Mouse (Mus musculus) hindbrain, embryonic 15.5 days (tissue): ENCODE data around the gene Mfap3l. TPM values are rescaled to one million over a fixed set of nuclear protein-coding genes. Genes with fewer than 3 reads are reported as not detected.
"Not testable (repeated sequence)": the region's sequence is repeated elsewhere in the genome, so short reads cannot be mapped to it uniquely, and the experiment has no call there.

Experiments used
- ATAC-seq: fragments of 200-750 bp; cut with Nextera tagmentation; 2 replicates; pipeline ENCODE4 v1.8.0; 2017; ENCODE audit warnings: low read depth, moderate number of reproducible peaks, moderate TSS enrichment; ENCODE audit not compliant: low FRiP score
- H3K27ac ChIP-seq: fragments of 300-500 bp; sonication (generic); replicated peaks from 2 replicates; pipeline ENCODE4 v1.5.1; 2015; ENCODE audit warnings: mild to moderate bottlenecking, inconsistent platforms
- H3K27me3 ChIP-seq: fragments of 300-500 bp; sonication (generic); 2 replicates; pipeline ENCODE4 v1.6.1; 2015; ENCODE audit warnings: control low read depth, inconsistent platforms
- H3K36me3 ChIP-seq: fragments of 300-500 bp; sonication (generic); 2 replicates; pipeline ENCODE4 v1.6.1; 2015; ENCODE audit warnings: control low read depth, inconsistent platforms
- H3K4me1 ChIP-seq: fragments of 300-500 bp; sonication (generic); replicated peaks from 2 replicates; pipeline ENCODE4 v1.6.1; 2015; ENCODE audit warnings: control low read depth, inconsistent platforms
- H3K4me2 ChIP-seq: fragments of 300-500 bp; sonication (generic); 2 replicates; pipeline ENCODE4 v1.6.1; 2015; ENCODE audit warnings: moderate library complexity, mild to moderate bottlenecking, inconsistent platforms
- H3K4me3 ChIP-seq: fragments of 300-500 bp; sonication (generic); 2 replicates; pipeline ENCODE4 v1.5.1; 2015; ENCODE audit warnings: mild to moderate bottlenecking, inconsistent platforms
- H3K9ac ChIP-seq: fragments of 300-500 bp; sonication (generic); 2 replicates; pipeline ENCODE4 v1.6.1; 2015; ENCODE audit warnings: inconsistent platforms
- H3K9me3 ChIP-seq: fragments of 300-500 bp; sonication (generic); 2 replicates; pipeline ENCODE4 v1.6.1; 2016; ENCODE audit warnings: control low read depth, inconsistent platforms
- WGBS: fragments of 180-500 bp; shearing (Covaris S2); methylation state at CpG from one replicate; pipeline ENCODE4 v1.1.7; 2015; 5-methylcytosine and 5-hydroxymethylcytosine counted together
- polyA plus RNA-seq: library from polyadenylated mRNA; unstranded; fragments of >200 nt; fragmentation: Nextera tagmentation; extraction: Ambion mirVana; gene quantifications from 2 replicates; pipeline ENCODE4 v1.2.1, GENCODE M21; 2015

Gene Mfap3l
- 4.3 and 5.4 TPM in 2 replicates for polyA plus RNA-seq

DNA sequence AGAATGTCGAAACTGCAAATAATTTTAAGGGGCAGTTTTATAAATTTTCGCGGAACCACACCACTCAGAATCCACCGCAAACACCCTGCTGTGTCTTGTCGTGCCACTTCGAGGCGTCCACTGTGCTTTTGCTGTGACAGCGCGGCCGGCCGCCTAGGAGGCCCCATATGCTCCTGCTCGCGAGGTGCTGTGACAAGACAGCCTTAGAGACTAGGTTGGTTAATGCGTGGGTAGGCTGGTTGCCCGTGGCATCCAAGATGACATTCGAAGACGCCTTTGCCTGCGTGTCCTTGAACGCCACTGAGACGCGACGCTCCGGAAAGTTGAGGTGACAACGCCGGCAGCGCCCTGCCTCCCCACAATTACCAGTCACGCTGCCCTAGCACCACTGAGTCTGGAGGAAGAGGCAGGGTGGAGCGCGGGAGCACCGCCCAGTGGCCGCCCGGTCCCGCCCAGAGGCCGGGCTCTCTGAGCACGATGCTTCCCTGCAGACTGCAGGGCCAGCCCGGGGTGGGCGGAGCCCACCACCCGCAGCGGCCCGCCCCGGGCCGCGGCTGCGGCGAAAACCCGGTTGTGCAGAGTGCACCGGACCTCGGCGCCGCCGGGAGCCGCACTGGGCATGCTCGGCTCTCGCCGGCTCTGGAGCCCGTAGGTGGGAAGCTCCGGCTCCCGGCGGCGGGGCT lies at the start of gene Mfap3l:
Mfap3l (plus strand) TSS at position 578 of the 683 bp plus-strand sequence.
- H3K4me3 ChIP-seq, result peak within 1 kb of the TSS; percentile 87
- no peaks in the 10 kb centered on the region for H3K9me3 ChIP-seq
- H3K9ac ChIP-seq, result peak within 1 kb of the TSS; percentile 75
- peaks cover 5% of the 10 kb centered on the region; the same call in 1 of the 2 replicates for H3K27me3 ChIP-seq
- peak within 1 kb of the TSS; percentile 75 for H3K27ac ChIP-seq
- peaks cover 18% of the 10 kb centered on the region for H3K4me1 ChIP-seq
- ATAC-seq, result peak; percentile 99
- no peaks in the 10 kb centered on the region for H3K36me3 ChIP-seq
- under 1% methylated on average over 60 of the region's 60 CpGs for WGBS
- peak within 1 kb of the TSS; percentile 99 for H3K4me2 ChIP-seq

DNA sequence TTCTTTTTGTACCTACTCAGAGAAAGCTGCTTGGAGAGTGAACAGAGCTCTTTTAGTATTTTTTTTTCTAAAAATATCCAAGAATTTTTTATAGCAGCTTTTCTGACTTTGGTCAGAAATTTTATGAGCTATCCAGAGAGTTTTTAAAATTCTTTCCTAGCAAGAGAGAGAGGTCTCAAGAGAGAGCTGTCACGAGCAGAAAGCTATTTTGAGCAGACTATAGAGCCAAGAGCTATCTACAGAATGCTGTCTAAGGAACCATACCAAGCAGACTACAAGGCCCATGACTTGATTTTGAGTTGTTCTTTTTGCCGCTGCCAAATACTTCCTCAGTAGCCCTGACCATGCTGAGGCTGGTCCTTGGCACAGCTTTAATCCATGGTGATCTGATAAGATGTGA lies 49.3 kb upstream of the Mfap3l start:
- no peaks in the 10 kb centered on the region for H3K9me3 ChIP-seq
- H3K4me1 ChIP-seq, result no peaks in the 10 kb centered on the region
- no peak overlapping the region for H3K27ac ChIP-seq
- no peak for ATAC-seq
- no peak overlapping the region for H3K4me2 ChIP-seq
- no peak overlapping the region for H3K9ac ChIP-seq
- H3K36me3 ChIP-seq, result no peaks in the 10 kb centered on the region
- 81% methylated on average over 2 of the region's 2 CpGs for WGBS
- H3K4me3 ChIP-seq, result no peak overlapping the region
- no peaks in the 10 kb centered on the region for H3K27me3 ChIP-seq

DNA sequence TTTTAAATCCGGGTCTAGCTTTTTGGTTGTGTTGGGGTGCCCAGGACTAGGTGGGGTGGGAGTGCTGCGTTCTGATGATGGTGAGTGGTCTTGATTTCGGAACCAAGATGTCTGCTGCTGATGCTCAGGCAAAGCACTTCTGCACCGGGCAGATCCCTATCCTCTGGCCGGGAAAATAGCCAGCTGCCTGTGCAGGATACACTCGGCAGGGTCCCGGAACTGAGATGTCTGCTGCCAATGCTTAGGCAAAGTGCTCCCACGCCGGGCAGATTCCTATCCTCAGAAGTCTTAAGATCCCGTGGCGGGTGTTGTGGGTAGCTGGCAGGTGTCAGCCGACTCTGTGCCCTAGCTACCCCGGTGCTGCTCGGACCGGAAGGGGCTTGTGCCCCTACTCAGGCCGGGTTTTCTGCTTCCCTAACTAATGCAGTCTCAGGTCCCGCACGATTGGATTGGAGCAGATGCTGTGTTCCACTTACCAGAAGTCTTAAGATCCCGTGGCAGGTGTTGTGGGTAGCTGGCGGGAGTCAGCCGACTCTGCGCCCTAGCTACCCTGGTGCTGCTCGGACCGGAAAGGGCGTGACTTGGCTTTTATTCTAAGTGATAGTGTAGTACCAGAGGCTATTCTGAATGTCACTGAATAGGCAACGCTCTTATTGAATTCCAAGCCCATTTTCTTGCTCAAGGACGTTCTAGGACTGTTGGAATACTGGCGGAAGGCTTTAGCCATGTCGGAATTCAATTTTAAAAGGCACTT lies 41.1 kb upstream of the Mfap3l start:
- not testable (repeated sequence) for H3K4me3 ChIP-seq, H3K36me3 ChIP-seq, H3K4me2 ChIP-seq, H3K27me3 ChIP-seq, ATAC-seq, H3K4me1 ChIP-seq, H3K27ac ChIP-seq, H3K9me3 ChIP-seq, H3K9ac ChIP-seq
- 84% methylated on average over 29 of the region's 29 CpGs for WGBS

GRCm38 (mm10) chr8:60594761-60595160 lies 37.9 kb upstream of the Mfap3l start:
- H3K27ac ChIP-seq, result no peak overlapping the region
- 74% methylated on average over 3 of the region's 3 CpGs for WGBS
- no peak overlapping the region for H3K4me3 ChIP-seq
- no peaks in the 10 kb centered on the region for H3K4me1 ChIP-seq
- H3K27me3 ChIP-seq, result no peaks in the 10 kb centered on the region
- H3K9me3 ChIP-seq, result no peaks in the 10 kb centered on the region
- no peaks in the 10 kb centered on the region for H3K36me3 ChIP-seq
- no peak for ATAC-seq
- H3K4me2 ChIP-seq, result no peak overlapping the region
- no peak overlapping the region for H3K9ac ChIP-seq

- no peaks in the 10 kb centered on the region for H3K9me3 ChIP-seq
- no peak for ATAC-seq
These were observed 21.0 kb upstream of the Mfap3l start for GRCm38 (mm10) chr8:60611580-60612111.

GRCm38 (mm10) chr8:60616928-60617327 lies 15.7 kb upstream of the Mfap3l start:
- H3K36me3 ChIP-seq, result no peaks in the 10 kb centered on the region
- no peak overlapping the region for H3K9ac ChIP-seq
- no peaks in the 10 kb centered on the region for H3K4me1 ChIP-seq
- WGBS, result 47% methylated on average over 2 of the region's 2 CpGs
- H3K27me3 ChIP-seq, result no peaks in the 10 kb centered on the region
- no peaks in the 10 kb centered on the region for H3K9me3 ChIP-seq
- H3K4me3 ChIP-seq, result no peak overlapping the region
- H3K27ac ChIP-seq, result no peak overlapping the region
- ATAC-seq, result peak; percentile 42; the same call in 1 of the 2 replicates
- no peak overlapping the region for H3K4me2 ChIP-seq

More at GRCm38 (mm10) chr8:60611580-60612111, 21.0 kb upstream of the Mfap3l start:
- Histone ChIP-seq H3K9ac (no peak overlapping the region), H3K27me3 (no peaks in the 10 kb centered on the region), H3K4me2 (no peak overlapping the region), H3K36me3 (no peaks in the 10 kb centered on the region), H3K4me3 (no peak overlapping the region), H3K27ac (no peak overlapping the region), H3K4me1 (no peaks in the 10 kb centered on the region)

DNA sequence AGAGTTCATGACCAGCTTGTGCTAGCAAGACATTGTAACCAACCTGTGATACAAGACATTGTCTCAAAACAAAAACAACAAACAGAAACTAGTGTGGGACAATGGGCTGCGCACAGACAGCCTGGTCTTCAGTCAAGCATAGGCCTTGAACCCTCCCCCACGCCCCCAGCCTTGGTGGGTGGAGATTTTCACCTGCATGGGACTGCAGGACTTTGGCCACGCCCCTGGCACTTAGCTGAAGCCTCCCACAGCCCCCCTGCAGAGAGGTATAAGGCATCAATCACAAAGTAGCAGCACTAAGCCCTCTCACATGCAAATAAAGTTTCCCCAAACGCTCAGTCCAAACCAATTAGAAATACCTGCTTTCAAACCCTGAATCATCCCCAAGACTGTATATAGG lies 11.1 kb upstream of the Mfap3l start:
- Histone ChIP-seq H3K4me2 (no peak overlapping the region), H3K27ac (no peak overlapping the region), H3K4me1 (no peaks in the 10 kb centered on the region), H3K9ac (no peak overlapping the region), H3K4me3 (no peak overlapping the region), H3K27me3 (no peaks in the 10 kb centered on the region), H3K36me3 (no peaks in the 10 kb centered on the region), H3K9me3 (no peaks in the 10 kb centered on the region)
- 69% methylated on average over 4 of the region's 4 CpGs for WGBS
- ATAC-seq, result no peak

DNA sequence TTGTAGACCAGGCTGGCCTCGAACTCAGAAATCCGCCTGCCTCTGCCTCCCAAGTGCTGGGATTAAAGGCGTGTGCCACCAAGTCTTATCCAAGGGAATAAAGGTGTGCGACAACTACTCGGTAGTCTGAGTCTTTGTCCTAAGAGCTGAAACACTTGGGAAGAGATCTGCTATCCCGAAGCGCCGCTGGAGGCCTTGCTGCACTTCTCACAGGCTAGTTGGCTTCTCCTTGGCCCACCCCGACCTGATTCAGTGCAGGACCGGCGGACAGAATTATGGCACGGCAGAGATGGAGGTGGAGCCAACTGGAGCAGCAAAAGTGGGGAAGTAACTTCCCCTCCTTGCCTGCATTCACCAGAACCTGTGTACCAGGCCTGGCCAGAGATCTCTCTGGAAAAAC lies 10.6 kb upstream of the Mfap3l start:
- H3K9me3 ChIP-seq, result no peaks in the 10 kb centered on the region
- H3K27me3 ChIP-seq, result no peaks in the 10 kb centered on the region
- no peak for ATAC-seq
- H3K27ac ChIP-seq, result no peak overlapping the region
- no peak overlapping the region for H3K4me3 ChIP-seq
- no peaks in the 10 kb centered on the region for H3K36me3 ChIP-seq
- H3K9ac ChIP-seq, result no peak overlapping the region
- WGBS, result 95% methylated on average over 12 of the region's 12 CpGs
- H3K4me1 ChIP-seq, result no peaks in the 10 kb centered on the region
- no peak overlapping the region for H3K4me2 ChIP-seq

GRCm38 (mm10) chr8:60623438-60623837 lies 9.2 kb upstream of the Mfap3l start:
- Histone ChIP-seq H3K9me3 (no peaks in the 10 kb centered on the region), H3K27me3 (no peaks in the 10 kb centered on the region), H3K4me2 (no peak overlapping the region), H3K27ac (no peak overlapping the region), H3K9ac (no peak overlapping the region), H3K4me3 (no peak overlapping the region), H3K36me3 (no peaks in the 10 kb centered on the region), H3K4me1 (no peaks in the 10 kb centered on the region)
- ATAC-seq, result no peak
- 95% methylated on average over 1 of the region's 1 CpGs for WGBS

DNA sequence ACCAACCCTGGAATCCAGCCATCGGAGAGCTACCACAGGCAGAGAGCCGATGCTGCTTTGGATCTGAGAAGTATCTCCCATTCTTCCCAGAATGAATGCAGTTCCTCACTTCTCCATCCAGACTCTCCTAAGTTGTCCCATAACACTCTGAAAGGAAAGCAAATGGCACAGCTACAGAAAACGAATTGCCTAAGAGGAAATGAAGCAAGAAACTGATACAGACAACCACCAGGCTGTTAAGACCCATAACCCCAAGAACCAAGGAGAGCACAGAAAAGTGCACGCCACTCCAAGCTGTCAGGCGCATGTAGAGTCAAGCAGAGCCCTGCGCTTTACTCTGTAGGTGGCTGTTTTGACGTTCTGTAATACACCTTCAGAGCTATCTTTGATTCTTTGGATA lies 7.9 kb upstream of the Mfap3l start:
- H3K4me2 ChIP-seq, result no peak overlapping the region
- H3K4me3 ChIP-seq, result no peak overlapping the region
- WGBS, result 86% methylated on average over 7 of the region's 7 CpGs
- no peaks in the 10 kb centered on the region for H3K4me1 ChIP-seq
- no peaks in the 10 kb centered on the region for H3K9me3 ChIP-seq
- H3K27ac ChIP-seq, result no peak overlapping the region
- no peaks in the 10 kb centered on the region for H3K36me3 ChIP-seq
- no peak for ATAC-seq
- no peak overlapping the region for H3K9ac ChIP-seq
- H3K27me3 ChIP-seq, result no peaks in the 10 kb centered on the region

- no peak overlapping the region for H3K4me3 ChIP-seq
- H3K27me3 ChIP-seq, result peaks cover 5% of the 10 kb centered on the region; the same call in 1 of the 2 replicates
- H3K9me3 ChIP-seq, result no peaks in the 10 kb centered on the region
- no peaks in the 10 kb centered on the region for H3K36me3 ChIP-seq
- peaks cover 5% of the 10 kb centered on the region; the same call in 1 of the 2 replicates for H3K4me1 ChIP-seq
- no peak overlapping the region for H3K27ac ChIP-seq
- no peak overlapping the region for H3K9ac ChIP-seq
- no peak for ATAC-seq
- whole genome bisulfite sequencing, result 71% methylated on average over 3 of the region's 3 CpGs
- no peak overlapping the region for H3K4me2 ChIP-seq
These were observed 4.7 kb upstream of the Mfap3l start for GRCm38 (mm10) chr8:60627937-60628336.

- ATAC-seq, result no peak
- Histone ChIP-seq H3K27me3 (peaks cover 5% of the 10 kb centered on the region; the same call in 1 of the 2 replicates), H3K4me1 (peaks cover 16% of the 10 kb centered on the region), H3K36me3 (no peaks in the 10 kb centered on the region), H3K4me3 (no peak overlapping the region), H3K4me2 (no peak overlapping the region), H3K27ac (no peak overlapping the region), H3K9ac (no peak overlapping the region), H3K9me3 (no peaks in the 10 kb centered on the region)
- WGBS, result 54% methylated on average over 4 of the region's 4 CpGs
These were observed 3.6 kb upstream of the Mfap3l start for GRCm38 (mm10) chr8:60629059-60629458.
